Mouse (Mus musculus) G1E (cell line): ENCODE results near the gene Hpca.

ENCODE experiments used
- CTCF ChIP-seq: IDR thresholded peaks from 2 replicates; pipeline ENCODE4 v1.5.1; 2012; ENCODE audit warnings: low read depth, low read length, inconsistent platforms, mixed read lengths
- GATA1 ChIP-seq: IDR thresholded peaks from 2 replicates; pipeline ENCODE4 v1.6.1; 2012; ENCODE audit warnings: borderline replicate concordance, low read length, inconsistent platforms, mixed read lengths
- GATA2 ChIP-seq: IDR thresholded peaks from 2 replicates; pipeline ENCODE4 v1.6.1; 2012; ENCODE audit warnings: low read depth, low read length, inconsistent platforms, borderline replicate concordance
- POLR2AphosphoS5 ChIP-seq: IDR thresholded peaks from 2 replicates; pipeline ENCODE4 v1.6.1; 2012; ENCODE audit warnings: low read depth, low read length, inconsistent platforms; ENCODE audit not compliant: insufficient replicate concordance
- TAL1 ChIP-seq: conservative IDR thresholded peaks from 2 replicates; pipeline ENCODE4 v1.6.1; 2012; ENCODE audit warnings: low read depth, low read length, inconsistent platforms, mixed read lengths

DNA sequence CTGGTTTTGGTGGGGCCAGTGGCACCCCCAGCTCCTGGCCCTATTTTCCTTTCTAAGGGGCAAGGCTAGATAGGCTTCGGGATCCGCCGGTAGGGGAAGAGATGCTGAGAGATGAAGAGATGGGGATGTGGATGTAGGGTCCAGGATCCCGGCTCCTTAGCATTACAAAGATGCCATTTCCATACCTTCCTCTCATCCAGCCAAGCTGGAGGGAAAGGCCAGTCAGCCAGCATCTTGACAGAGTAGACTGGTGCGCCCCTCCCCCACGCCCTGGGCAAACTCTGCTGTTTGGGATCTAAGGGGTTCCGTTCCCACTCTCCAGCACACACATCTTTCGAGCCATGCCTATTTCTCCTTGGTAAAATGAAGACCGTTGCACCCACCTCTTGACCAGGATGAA, 15.8 kb downstream of the Hpca start:
- TF ChIP-seq CTCF (no peak), TAL1 (no peak), GATA2 (no peak), POLR2AphosphoS5 (no peak), GATA1 (no peak)
